Mouse (Mus musculus): ENCODE measurements at regions not wholly inside any gene's neighbourhood (a gene's known extent, or its start where the extent isn't known, plus 50 kb on each side); places are given as distances from the start of the nearest gene placed in this dataset.

DNA sequence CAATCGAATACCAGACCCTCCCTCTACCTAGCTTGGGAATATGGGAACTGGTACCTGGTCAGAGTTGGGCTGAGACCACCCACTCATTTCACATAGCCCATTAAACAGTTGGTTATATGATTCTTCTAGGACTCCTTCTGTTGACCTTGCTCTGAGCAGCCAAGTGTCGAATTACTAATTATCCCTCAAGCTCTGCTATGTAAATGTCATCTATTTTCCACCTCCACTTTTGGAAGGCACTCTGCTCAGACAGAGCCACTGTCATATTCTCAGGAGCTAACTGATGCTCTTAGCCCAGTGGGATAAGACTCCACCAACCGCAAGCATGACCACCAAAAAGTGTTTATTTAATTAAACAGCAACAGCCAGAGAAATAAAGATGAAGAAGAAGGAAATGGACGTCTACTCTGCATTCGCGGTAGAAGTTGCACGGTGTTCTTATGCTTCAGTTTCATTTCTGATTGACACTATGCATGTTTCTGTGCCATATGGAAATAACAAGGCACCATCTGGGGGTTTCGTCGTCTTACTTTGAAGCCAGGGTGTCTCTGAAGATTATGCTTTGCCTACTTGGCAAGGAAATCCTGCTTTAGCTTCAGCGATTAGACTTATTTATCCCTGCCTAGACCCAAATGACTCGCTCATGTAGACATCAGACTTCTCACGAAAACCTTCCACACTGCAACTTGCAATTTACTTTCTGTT is 206.5 kb downstream of the Csl start:
- no peak for TF ChIP-seq CTCF (IDR thresholded peaks at IDR 0.05)
- no peak for TF ChIP-seq POLR2A (IDR thresholded peaks at IDR 0.05; ENCODE audit: insufficient read depth, low read depth, low read length)
- no peak for TF ChIP-seq EP300 (IDR thresholded peaks at IDR 0.05; ENCODE audit: insufficient read depth, low read depth, low read length)
